Mouse (Mus musculus) heart, embryonic 14.5 days (tissue): ENCODE measurements around the gene Pigu. TPM values are rescaled to one million over a fixed set of nuclear protein-coding genes. Genes with fewer than 3 reads are reported as not detected.

Experiments
- ATAC-seq: fragments of 200-750 bp; cut with Nextera tagmentation; 2 replicates; pipeline ENCODE4 v1.8.0; 2017; ENCODE audit warnings: low read depth, moderate TSS enrichment; ENCODE audit not compliant: insufficient number of reproducible peaks, insufficient read depth, low FRiP score
- H3K27ac ChIP-seq, 2 experiments: fragments of 200-500 bp in 1 of 2; fragments of 300-500 bp in 1 of 2; sonication (generic) in 1 of 2; replicated peaks in 1 of 2; 2 replicates each; pipeline ENCODE4 v1.5.1; 2012 to 2014; ENCODE audit warnings: low read depth in 2 of 2, low read length in 2 of 2, control low read depth in 1 of 2, mild to moderate bottlenecking in 1 of 2, mixed read lengths in 1 of 2; ENCODE audit not compliant: control insufficient read depth in 1 of 2, insufficient read depth in 1 of 2
- H3K27me3 ChIP-seq: fragments of 300-500 bp; sonication (generic); 2 replicates; pipeline ENCODE4 v1.6.1; 2014; ENCODE audit warnings: mild to moderate bottlenecking, low read length, control low read depth; ENCODE audit not compliant: control insufficient read depth, insufficient read depth
- H3K36me3 ChIP-seq: fragments of 300-500 bp; sonication (generic); 2 replicates; pipeline ENCODE4 v1.6.1; 2014; ENCODE audit warnings: mild to moderate bottlenecking, control low read depth, low read length, mixed read lengths; ENCODE audit not compliant: control insufficient read depth, insufficient read depth
- H3K4me1 ChIP-seq, 2 experiments: fragments of 200-500 bp in 1 of 2; fragments of 300-500 bp in 1 of 2; sonication (generic) in 1 of 2; 2 replicates each; pipeline ENCODE4 v1.6.1; 2012 to 2014; ENCODE audit warnings: low read length in 2 of 2, control low read depth in 1 of 2, mixed read lengths in 1 of 2; ENCODE audit not compliant: control insufficient read depth in 2 of 2, insufficient read depth in 2 of 2
- H3K4me2 ChIP-seq: fragments of 300-500 bp; sonication (generic); 2 replicates; pipeline ENCODE4 v1.6.1; 2014; ENCODE audit warnings: mild to moderate bottlenecking, low read length
- H3K4me3 ChIP-seq, 2 experiments: fragments of 200-500 bp in 1 of 2; fragments of 300-500 bp in 1 of 2; sonication (generic) in 1 of 2; 2 replicates each; pipeline ENCODE4 v1.5.1; 2012 to 2014; ENCODE audit warnings: low read length in 2 of 2, mild to moderate bottlenecking in 2 of 2, control low read depth in 1 of 2, low read depth in 1 of 2, moderate library complexity in 1 of 2; ENCODE audit not compliant: control insufficient read depth in 1 of 2, insufficient read depth in 1 of 2
- H3K9ac ChIP-seq: fragments of 300-500 bp; sonication (generic); 2 replicates; pipeline ENCODE4 v1.6.1; 2014; ENCODE audit warnings: mild to moderate bottlenecking, low read length
- H3K9me3 ChIP-seq: fragments of 300-500 bp; sonication (generic); 2 replicates; pipeline ENCODE4 v1.6.1; 2016; ENCODE audit warnings: low read length, control low read depth; ENCODE audit not compliant: control insufficient read depth
- WGBS: fragments of 180-500 bp; shearing (Covaris S2); extraction: QIAGEN DNeasy Blood & Tissue Kit; methylation state at CpG from one replicate; pipeline ENCODE4 v1.1.7; 2014; 5-methylcytosine and 5-hydroxymethylcytosine counted together
- polyA plus RNA-seq: library from polyadenylated mRNA; unstranded; fragments of >200 nt; fragmentation: Nextera tagmentation; extraction: Ambion mirVana; gene quantifications from 2 replicates; pipeline ENCODE4 v1.2.1, GENCODE M21; 2014

The Pigu gene
- 54.1 and 57.0 TPM in 2 replicates for polyA plus RNA-seq

DNA sequence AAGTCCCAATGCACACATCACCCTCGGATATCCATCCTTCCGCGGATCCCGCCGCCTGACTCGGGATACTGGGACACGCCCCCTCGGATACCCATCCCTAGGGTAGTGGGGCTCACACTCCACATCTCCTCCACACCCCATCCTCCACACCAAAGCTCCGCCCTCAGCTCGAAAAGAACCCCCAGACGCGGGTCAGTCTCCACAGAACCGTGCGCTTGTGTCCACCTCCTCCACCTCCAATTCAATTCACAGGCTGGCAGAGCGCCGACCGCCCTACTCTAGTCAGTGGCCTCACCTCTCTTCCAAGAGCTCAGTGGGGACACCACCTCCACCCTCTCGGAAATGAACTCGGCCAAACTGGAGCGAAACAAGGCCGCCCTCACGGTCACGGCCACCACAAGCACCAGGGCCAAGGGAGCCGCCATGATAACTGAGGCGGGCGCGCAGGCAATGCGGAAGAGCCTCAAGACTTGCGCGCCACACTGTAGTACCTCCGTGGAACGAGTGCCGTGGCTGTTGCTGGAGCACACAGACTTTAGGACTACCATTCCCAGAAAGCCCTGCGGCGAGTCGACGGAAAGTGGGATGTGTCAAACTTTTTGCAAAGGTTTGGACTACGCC is at the start of gene Pigu:
Gene Pigu, minus strand, starts transcription at position 460 of the 621 bp plus-strand sequence.
- H3K9ac ChIP-seq, result peak within 1 kb of the TSS; percentile 87
- peak within 1 kb of the TSS; percentile 85 for H3K4me2 ChIP-seq
- no peaks in the 10 kb centered on the region for H3K9me3 ChIP-seq
- under 1% methylated on average over 38 of the region's 38 CpGs for WGBS
- H3K36me3 ChIP-seq, result no peaks in the 10 kb centered on the region
- H3K4me1 ChIP-seq, result peaks cover 2 to 11% of the 10 kb centered on the region in 2 experiments; a peak in 2 of 4 replicates
- peak within 1 kb of the TSS; percentile 92 to 98 for H3K4me3 ChIP-seq
- ATAC-seq, result peak; percentile 95
- H3K27ac ChIP-seq, result peak within 1 kb of the TSS; percentile 77 to 81
- no peaks in the 10 kb centered on the region for H3K27me3 ChIP-seq

DNA sequence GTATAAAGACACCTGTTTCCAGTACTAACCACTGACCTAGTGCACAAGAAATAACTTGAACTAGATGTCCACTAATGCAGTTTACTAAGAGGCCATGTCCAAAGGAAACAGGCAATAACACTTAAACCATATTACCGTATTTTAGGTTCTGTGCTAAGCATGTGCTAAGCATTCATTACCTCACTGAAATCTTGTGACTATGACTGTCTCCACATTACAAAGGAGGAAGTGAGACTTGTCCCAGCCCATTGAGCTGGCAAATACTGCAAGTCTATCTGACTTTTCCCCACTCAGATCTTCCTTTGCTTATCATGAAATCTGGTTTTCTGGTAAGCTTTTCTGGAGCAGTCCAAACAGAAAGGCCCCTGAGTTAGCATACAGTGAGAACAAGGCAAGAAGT is 47.4 kb upstream of the Pigu start:
- Histone ChIP-seq H3K4me2 (no peak overlapping the region), H3K27me3 (no peaks in the 10 kb centered on the region), H3K9me3 (no peaks in the 10 kb centered on the region), H3K9ac (no peak overlapping the region), H3K4me3 (no peak overlapping the region), H3K4me1 (peaks cover 0 to 10% of the 10 kb centered on the region in 2 experiments; a peak in 1 of 4 replicates), H3K27ac (no peak overlapping the region), H3K36me3 (peaks cover 76% of the 10 kb centered on the region)
- ATAC-seq, result no peak
- WGBS, result 81% methylated on average over 1 of the region's 1 CpGs

DNA sequence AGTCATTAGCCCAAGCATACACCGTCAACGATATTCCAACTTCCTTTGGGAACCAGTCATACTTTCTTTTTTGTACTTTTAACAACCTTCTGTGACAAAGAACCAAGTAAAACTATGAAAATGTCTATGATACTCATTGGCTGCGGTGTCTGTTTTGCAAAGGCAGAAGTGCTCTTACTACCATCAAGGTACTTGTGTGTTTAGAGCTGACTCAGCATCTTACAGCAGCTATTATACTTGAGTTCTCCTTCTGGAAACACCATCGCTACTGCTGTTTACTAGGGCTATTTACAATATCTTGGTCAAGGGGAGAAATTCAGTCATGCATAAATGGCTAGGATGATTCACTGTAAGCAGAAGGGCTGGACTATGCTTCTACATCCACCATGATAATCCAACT is 44.7 kb upstream of the Pigu start:
- Histone ChIP-seq H3K27ac (no peak overlapping the region), H3K9ac (no peak overlapping the region), H3K4me1 (peaks cover 0 to 12% of the 10 kb centered on the region in 2 experiments; a peak in 1 of 4 replicates), H3K4me3 (no peak overlapping the region), H3K27me3 (no peaks in the 10 kb centered on the region), H3K9me3 (no peaks in the 10 kb centered on the region), H3K4me2 (no peak overlapping the region), H3K36me3 (peaks cover 69% of the 10 kb centered on the region)
- ATAC-seq, result no peak
- WGBS, result 97% methylated on average over 4 of the region's 4 CpGs

DNA sequence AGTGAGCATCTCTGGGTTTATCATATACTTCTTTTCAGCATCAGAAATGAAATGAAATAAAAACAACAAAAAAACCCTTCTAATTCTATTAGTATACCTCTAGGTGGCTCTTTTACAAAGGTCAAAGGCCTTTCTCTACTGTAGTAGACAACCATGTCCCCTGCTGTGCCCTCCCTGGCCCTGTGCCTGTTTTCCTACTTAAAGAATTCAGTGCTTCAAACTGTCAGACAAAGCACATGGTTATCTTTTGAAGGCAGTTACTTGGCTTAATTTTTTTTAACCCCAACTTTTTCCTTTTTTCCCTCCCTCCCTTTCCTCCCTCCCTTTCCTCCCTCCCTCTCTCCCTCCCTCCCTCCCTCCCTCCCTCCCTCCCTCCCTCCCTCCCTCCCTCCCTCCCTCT is 43.0 kb upstream of the Pigu start:
- no peak for ATAC-seq
- peaks cover 69% of the 10 kb centered on the region for H3K36me3 ChIP-seq
- no peak overlapping the region for H3K27ac ChIP-seq
- no peak overlapping the region for H3K4me2 ChIP-seq
- no peaks in the 10 kb centered on the region for H3K27me3 ChIP-seq
- no peak overlapping the region for H3K9ac ChIP-seq
- no peaks in the 10 kb centered on the region for H3K9me3 ChIP-seq
- H3K4me3 ChIP-seq, result no peak overlapping the region
- H3K4me1 ChIP-seq, result peaks cover 0 to 12% of the 10 kb centered on the region in 2 experiments; a peak in 1 of 4 replicates

DNA sequence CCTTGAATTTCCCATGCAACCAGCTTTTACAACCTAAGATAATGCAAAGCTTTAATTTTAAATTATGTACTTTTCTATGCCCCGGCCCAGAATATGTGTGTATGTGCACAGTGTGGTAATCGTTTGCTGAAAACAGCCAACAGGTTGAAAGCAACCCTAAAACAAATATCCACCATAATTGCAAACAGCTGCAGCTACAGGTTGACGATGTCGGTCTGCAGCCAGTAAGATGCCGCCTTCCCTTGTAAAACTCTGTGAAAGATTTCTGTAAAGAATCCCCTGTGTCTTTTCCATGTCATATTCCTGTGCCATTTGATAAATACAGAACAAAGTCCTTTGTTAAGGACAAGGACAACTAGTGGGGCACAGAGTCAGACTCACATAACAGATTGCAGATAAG is 37.4 kb upstream of the Pigu start:
- Histone ChIP-seq H3K4me2 (no peak overlapping the region), H3K4me1 (peaks cover 0 to 6% of the 10 kb centered on the region in 2 experiments; a peak in 2 of 4 replicates), H3K4me3 (no peak overlapping the region), H3K36me3 (peaks cover 72% of the 10 kb centered on the region), H3K27me3 (no peaks in the 10 kb centered on the region), H3K27ac (peak overlapping the region in 1 of 2 experiments; percentile 24; a peak in 3 of 4 replicates), H3K9me3 (no peaks in the 10 kb centered on the region), H3K9ac (no peak overlapping the region)
- ATAC-seq, result no peak
- 81% methylated on average over 5 of the region's 5 CpGs for WGBS

DNA sequence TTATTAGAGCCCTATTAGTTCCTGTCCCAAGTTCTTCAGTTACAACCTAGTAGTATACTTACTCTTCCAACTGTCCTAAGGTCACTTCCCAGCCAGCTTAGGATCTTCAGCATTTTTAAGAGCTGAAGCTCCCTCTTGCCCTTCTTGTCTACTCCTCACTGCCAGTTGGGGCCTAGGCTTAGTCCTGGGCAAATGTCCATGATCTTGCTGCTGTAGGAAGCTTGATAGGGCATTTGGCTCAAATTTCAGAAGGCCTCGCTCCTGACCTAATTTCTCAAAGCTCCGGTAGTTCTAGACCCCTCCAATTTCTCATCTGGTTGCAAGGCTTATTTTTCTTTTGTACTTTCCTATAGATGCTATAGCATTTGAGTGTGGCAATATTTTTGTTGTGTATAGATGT is 31.3 kb upstream of the Pigu start:
- H3K4me2 ChIP-seq, result no peak overlapping the region
- H3K4me3 ChIP-seq, result no peak overlapping the region
- H3K27me3 ChIP-seq, result no peaks in the 10 kb centered on the region
- 85% methylated on average over 2 of the region's 2 CpGs for WGBS
- no peak for ATAC-seq
- H3K9me3 ChIP-seq, result no peaks in the 10 kb centered on the region
- H3K9ac ChIP-seq, result no peak overlapping the region
- peaks cover 6 to 28% of the 10 kb centered on the region in 2 experiments for H3K4me1 ChIP-seq
- H3K27ac ChIP-seq, result peak overlapping the region in 1 of 2 experiments; percentile 34; a peak in 1 of 4 replicates
- H3K36me3 ChIP-seq, result peaks cover 74% of the 10 kb centered on the region

DNA sequence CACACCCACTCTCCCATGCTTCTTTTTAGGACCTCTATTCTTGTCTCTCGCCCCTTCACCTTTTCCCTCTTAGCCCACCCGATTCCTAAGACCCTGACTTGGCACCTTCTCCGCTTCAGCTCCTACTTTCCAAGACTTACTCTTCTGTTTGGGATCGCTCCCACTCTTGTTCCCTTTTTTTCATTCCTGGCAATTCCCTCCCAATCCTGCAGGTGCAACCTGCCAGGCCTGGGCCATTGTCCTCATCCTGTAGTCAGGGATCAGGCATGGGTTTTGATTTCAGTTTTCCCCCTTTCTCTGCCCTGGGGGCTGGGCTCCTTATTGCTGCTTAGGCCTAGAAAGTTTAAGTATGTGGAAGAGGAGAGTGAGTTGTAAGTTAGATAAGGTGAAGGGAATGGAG is 29.8 kb upstream of the Pigu start:
- Histone ChIP-seq H3K9ac (no peak overlapping the region), H3K4me1 (peaks cover 13 to 40% of the 10 kb centered on the region in 2 experiments), H3K27ac (no peak overlapping the region), H3K4me3 (no peak overlapping the region), H3K4me2 (no peak overlapping the region), H3K27me3 (no peaks in the 10 kb centered on the region), H3K9me3 (no peaks in the 10 kb centered on the region), H3K36me3 (peaks cover 70% of the 10 kb centered on the region)
- no peak for ATAC-seq
- WGBS, result 79% methylated on average over 4 of the region's 4 CpGs

DNA sequence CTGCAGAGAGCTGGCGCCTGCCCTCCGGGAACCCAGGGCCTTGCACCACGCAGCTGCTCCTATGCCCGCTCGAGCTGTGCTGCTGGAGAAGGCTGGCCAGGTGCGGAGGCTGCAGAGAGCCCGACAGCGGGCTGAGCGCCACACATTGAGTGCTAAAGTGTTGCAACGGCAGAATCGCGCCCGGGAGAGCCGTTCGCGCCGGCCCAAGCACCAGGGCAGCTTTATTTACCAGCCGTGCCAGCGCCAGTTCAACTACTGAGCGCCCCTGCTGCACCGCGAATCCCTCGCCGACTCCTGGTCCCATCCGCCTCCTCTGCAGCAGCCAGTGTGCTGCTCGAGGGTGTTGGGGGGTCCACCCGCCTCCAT is 29.3 kb upstream of the Pigu start:
- WGBS, result 40% methylated on average over 27 of the region's 27 CpGs
- no peak overlapping the region for H3K4me2 ChIP-seq
- H3K36me3 ChIP-seq, result peaks cover 69% of the 10 kb centered on the region
- H3K9me3 ChIP-seq, result no peaks in the 10 kb centered on the region
- no peak overlapping the region for H3K27ac ChIP-seq
- H3K27me3 ChIP-seq, result no peaks in the 10 kb centered on the region
- H3K4me1 ChIP-seq, result peaks cover 13 to 40% of the 10 kb centered on the region in 2 experiments
- H3K4me3 ChIP-seq, result no peak overlapping the region
- no peak overlapping the region; the same call in 1 of the 2 replicates for H3K9ac ChIP-seq
- ATAC-seq, result no peak
